26 mouse cellular contexts compared by ENCODE assay signal in genomic region chr5:23721956-23722355, GRCm38 (mm10). TPM values are rescaled to one million over a fixed set of nuclear protein-coding genes. Genes with fewer than 3 reads are reported as not detected.
DNase-seq lines count a peak whose midpoint lies in the region; ATAC-seq lines count a peak whose summit lies in the region.
"Had no signal": no experiment of that assay in that cellular context is flagged by ENCODE, and none has a peak within 500 bp of the region (broad histone marks: within the 10 kb centered on the region; RNA-seq: fewer than 3 reads in every experiment).

No protein-coding gene starts in this region.

- H3K4me2 ChIP-seq in midbrain, embryonic 13.5 days (replicated peaks) = no peak overlapping the region
- H3K4me2 ChIP-seq in hindbrain, embryonic 12.5 days (replicated peaks) = no peak overlapping the region
- H3K4me2 ChIP-seq: embryonic facial prominence, embryonic 15.5 days; heart, embryonic 13.5 days; intestine, embryonic 15.5 days had no signal

- no peak overlapping the region for H3K9ac ChIP-seq in midbrain, embryonic 13.5 days (replicated peaks)
- H3K9ac ChIP-seq in hindbrain, embryonic 12.5 days = no peak overlapping the region
- H3K9ac ChIP-seq: embryonic facial prominence, embryonic 15.5 days; heart, embryonic 13.5 days; intestine, embryonic 15.5 days had no signal

- H3K36me3 ChIP-seq in midbrain, embryonic 13.5 days = no peaks in the 10 kb centered on the region
- no peaks in the 10 kb centered on the region for H3K36me3 ChIP-seq in hindbrain, embryonic 12.5 days
- H3K36me3 ChIP-seq: embryonic facial prominence, embryonic 15.5 days; forebrain, embryonic 10.5 days; heart, embryonic 13.5 days; intestine, embryonic 15.5 days had no signal

- H3K27ac ChIP-seq in midbrain, embryonic 13.5 days = no peak overlapping the region
- H3K27ac ChIP-seq in hindbrain, embryonic 12.5 days = no peak overlapping the region
- H3K27ac ChIP-seq: embryonic facial prominence, embryonic 15.5 days; forebrain, embryonic 10.5 days; heart, adult 2 months; heart, embryonic 13.5 days; hindbrain, postnatal 0 days; intestine, embryonic 15.5 days had no signal

- WGBS in midbrain, embryonic 13.5 days = 93% methylated on average over 2 of the region's 2 CpGs
- WGBS in hindbrain, embryonic 12.5 days = 93% methylated on average over 2 of the region's 2 CpGs

- peak; percentile 62 for ATAC-seq in megakaryocyte, adult 5-6 weeks (ENCODE audit: poor library complexity, severe bottlenecking)
- no peak for ATAC-seq in midbrain, embryonic 13.5 days
- no peak for ATAC-seq in hindbrain, embryonic 12.5 days (ENCODE audit: low FRiP score)
- ATAC-seq: forebrain, embryonic 14.5 days; hindbrain, postnatal 0 days; intestine, embryonic 15.5 days; Patski had no signal

- no peaks in the 10 kb centered on the region for H3K4me1 ChIP-seq in midbrain, embryonic 13.5 days (replicated peaks)
- no peaks in the 10 kb centered on the region for H3K4me1 ChIP-seq in hindbrain, embryonic 12.5 days
- H3K4me1 ChIP-seq: embryonic facial prominence, embryonic 15.5 days; forebrain, embryonic 10.5 days; intestine, embryonic 15.5 days had no signal

- DNase-seq in CD4-positive helper T cell, adult 2 months (ENCODE audit: low read depth, low spot score) = peak; percentile 65
- DNase-seq in MEL-GATA-1-ER (ENCODE audit: extremely low read depth, low read depth) = peak; percentile 69
- no peak for DNase-seq in right cerebral cortex, adult 18-20 months
- no peak for DNase-seq in c-Kit-positive CD71-positive TER-119-positive erythroid progenitor cells, embryonic 14.5 days (ENCODE audit: low spot score)
- DNase-seq: adrenal gland, adult 2 months; adrenal gland, postnatal 36 days; cerebellum, adult 11 months; cerebellum, adult 8-10 months; cerebellum, postnatal 14 days; embryo, embryonic 11 days; gastrocnemius, postnatal 10 days; heart, adult 2 months; heart, postnatal 36 days; kidney, adult 18-20 months had no signal

- no peaks in the 10 kb centered on the region for H3K27me3 ChIP-seq in midbrain, embryonic 13.5 days
- H3K27me3 ChIP-seq in hindbrain, embryonic 12.5 days = 0 out of 2 replicates have a peak, but pooled peaks cover 2% of the 10 kb centered on the region
- H3K27me3 ChIP-seq: CH12.LX; embryonic facial prominence, embryonic 15.5 days; heart, embryonic 13.5 days; intestine, embryonic 15.5 days; Patski had no signal

- H3K4me3 ChIP-seq in midbrain, embryonic 13.5 days (replicated peaks) = no peak overlapping the region
- no peak overlapping the region for H3K4me3 ChIP-seq in hindbrain, embryonic 12.5 days
- H3K4me3 ChIP-seq: embryonic facial prominence, embryonic 15.5 days; erythroblast, embryonic 14.5 days; forebrain, embryonic 10.5 days; heart, adult 2 months; heart, embryonic 13.5 days; intestine, embryonic 15.5 days had no signal

- H3K9me3 ChIP-seq in midbrain, embryonic 13.5 days = 0 out of 2 replicates have a peak, but pooled peaks cover 2% of the 10 kb centered on the region
- H3K9me3 ChIP-seq in hindbrain, embryonic 12.5 days (replicated peaks) = no peaks in the 10 kb centered on the region
- H3K9me3 ChIP-seq: embryonic facial prominence, embryonic 15.5 days; intestine, embryonic 15.5 days had no signal

RNA-seq across cellular contexts. Expression of gene Srpk2, which starts 37.5 kb away (rescaled TPM):
- 42.0 and 46.9 TPM in 2 replicates for total RNA-seq in megakaryocyte, adult 5-6 weeks (2015)
- 52.8 and 62.8 TPM in 2 replicates for total RNA-seq in megakaryocyte, adult 5-6 weeks (2017)
- polyA plus RNA-seq in midbrain, embryonic 13.5 days (2015; fragmentation: Nextera tagmentation; extraction: Ambion mirVana) = 96.6 and 101 TPM in 2 replicates
- 71.8 and 73.4 TPM in 2 replicates for polyA plus RNA-seq in hindbrain, embryonic 12.5 days (2016; fragmentation: Nextera tagmentation; extraction: Ambion mirVana)

Comparison
In these comparisons a context has a peak if more than half of its experiments do, and no peak if none do; other contexts are left out.
1. DNase-seq: peak in CD4-positive helper T cell, adult 2 months (single experiment) and MEL-GATA-1-ER (single experiment); none in right cerebral cortex, adult 18-20 months (single experiment) and c-Kit-positive CD71-positive TER-119-positive erythroid progenitor cells, embryonic 14.5 days (single experiment).